Mouse (Mus musculus) layer of hippocampus, adult 11-12 months (tissue): Measurements from ENCODE around the gene Hebp1.

Experiments used
- DNase-seq: peaks from one replicate; pipeline ENCODE4 v3.0.0; 2022; ENCODE audit warnings: low spot score

Hebp1 gene

GRCm38 (mm10) chr6:135113114-135113436, 84.7 kb downstream of the Hebp1 start:
- no peak for DNase-seq

GRCm38 (mm10) chr6:135112411-135113113, 85.3 kb downstream of the Hebp1 start:
- DNase-seq, result no peak

DNA sequence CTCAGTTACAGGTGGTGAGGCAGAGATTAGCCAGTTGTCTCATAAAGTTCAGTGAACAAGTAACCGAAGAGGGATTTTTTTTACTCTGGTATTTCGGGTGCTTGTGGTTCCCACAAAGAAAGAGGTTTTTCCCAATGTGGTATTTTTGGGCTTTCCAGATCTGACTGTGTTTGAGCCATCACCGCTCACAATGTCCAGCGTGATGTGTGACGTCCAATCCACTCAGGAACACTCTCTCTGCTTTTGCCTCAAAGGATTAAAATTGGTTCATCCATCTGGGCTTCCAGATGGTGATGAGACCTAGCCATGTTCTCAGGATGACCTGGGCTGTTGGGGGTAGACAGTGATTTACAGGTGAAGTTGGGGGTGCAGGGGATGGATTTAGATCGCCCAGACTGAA, 90.8 kb downstream of the Hebp1 start:
- no peak for DNase-seq

- DNase-seq, result no peak
These were observed 95.0 kb downstream of the Hebp1 start for GRCm38 (mm10) chr6:135102736-135103303.

DNA sequence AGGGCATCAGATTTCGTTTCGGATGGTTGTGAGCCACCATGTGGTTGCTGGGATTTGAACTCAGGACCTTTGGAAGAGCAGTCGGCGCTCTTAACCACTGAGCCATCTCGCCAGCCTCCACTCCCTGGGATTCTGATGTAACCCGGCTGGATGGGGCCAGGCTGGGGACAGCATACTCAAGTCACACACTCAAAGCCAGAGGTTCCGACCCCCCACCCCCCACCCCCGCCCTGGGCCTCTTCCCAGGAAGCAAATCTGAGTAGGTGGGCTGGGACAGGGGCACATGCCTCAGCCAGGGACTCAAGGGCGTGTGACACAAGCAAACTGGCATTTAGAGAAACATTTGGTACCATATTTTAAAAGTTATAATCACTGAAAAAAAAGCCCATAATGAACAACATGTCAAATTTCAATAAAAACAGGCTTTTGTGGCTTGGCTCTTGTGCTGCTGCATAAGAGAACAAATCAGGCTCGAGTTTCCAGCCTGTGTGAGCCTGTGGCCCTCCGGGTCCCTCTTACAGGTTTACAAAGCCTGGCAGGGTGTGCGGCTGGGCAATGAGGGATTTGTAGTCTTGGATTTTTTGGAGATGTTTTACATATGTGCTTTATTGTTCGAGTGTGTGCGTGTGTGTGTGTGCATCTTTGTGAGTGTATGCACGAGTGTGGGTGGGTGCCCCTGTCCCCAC, 96.9 kb downstream of the Hebp1 start:
- DNase-seq, result no peak

- peak; percentile 57 for DNase-seq
These were observed 104.9 kb downstream of the Hebp1 start for GRCm38 (mm10) chr6:135092798-135093470.

GRCm38 (mm10) chr6:135090661-135091060, 107.2 kb downstream of the Hebp1 start:
- DNase-seq, result no peak

GRCm38 (mm10) chr6:135089786-135090185, 108.0 kb downstream of the Hebp1 start:
- peak; percentile 54 for DNase-seq

- DNase-seq, result peak; percentile 83
These were observed 109.9 kb downstream of the Hebp1 start for GRCm38 (mm10) chr6:135087721-135088451.
